Mouse (Mus musculus) neural tube, embryonic 12.5 days (tissue): Measurements from ENCODE around the gene Prrc2c. TPM values are rescaled to one million over a fixed set of nuclear protein-coding genes. Genes with fewer than 3 reads are reported as not detected.
A peak's percentile ranks its signal among the peaks of the same experiment; 100 is the strongest.
"Not testable (repeated sequence)": the region's sequence is repeated elsewhere in the genome, so short reads cannot be mapped to it uniquely, and the experiment has no call there.

Experiments used
- ATAC-seq: fragments of 200-750 bp; cut with Nextera tagmentation; 2 replicates; pipeline ENCODE4 v1.8.0; 2017; ENCODE audit warnings: low read depth, mild to moderate bottlenecking, moderate TSS enrichment, moderate library complexity; ENCODE audit not compliant: low FRiP score
- H3K27ac ChIP-seq: fragments of 300-500 bp; sonication (generic); 2 replicates; pipeline ENCODE4 v1.5.1; 2016
- H3K27me3 ChIP-seq: fragments of 300-500 bp; sonication (generic); replicated peaks from 2 replicates; pipeline ENCODE4 v1.6.1; 2016; ENCODE audit warnings: mild to moderate bottlenecking
- H3K36me3 ChIP-seq: fragments of 300-500 bp; sonication (generic); 2 replicates; pipeline ENCODE4 v1.6.1; 2016; ENCODE audit warnings: mild to moderate bottlenecking
- H3K4me1 ChIP-seq: fragments of 300-500 bp; sonication (generic); 2 replicates; pipeline ENCODE4 v1.6.1; 2016
- H3K4me2 ChIP-seq: fragments of 300-500 bp; sonication (generic); replicated peaks from 2 replicates; pipeline ENCODE4 v1.6.1; 2016; ENCODE audit warnings: mild to moderate bottlenecking
- H3K4me3 ChIP-seq: fragments of 300-500 bp; sonication (generic); 2 replicates; pipeline ENCODE4 v1.5.1; 2016
- H3K9ac ChIP-seq: fragments of 300-500 bp; sonication (generic); 2 replicates; pipeline ENCODE4 v1.6.1; 2016; ENCODE audit warnings: mild to moderate bottlenecking
- H3K9me3 ChIP-seq: fragments of 300-500 bp; sonication (generic); 2 replicates; pipeline ENCODE4 v1.6.1; 2016; ENCODE audit warnings: mild to moderate bottlenecking
- WGBS: fragments of 180-500 bp; shearing (Covaris S2); methylation state at CpG from one replicate; pipeline ENCODE4 v1.1.7; 2016; 5-methylcytosine and 5-hydroxymethylcytosine counted together
- polyA plus RNA-seq: library from polyadenylated mRNA; unstranded; fragments of >200 nt; fragmentation: Nextera tagmentation; extraction: Ambion mirVana; gene quantifications from 2 replicates; pipeline ENCODE4 v1.2.1, GENCODE M21; 2016

The Prrc2c gene
- polyA plus RNA-seq, 1 experiment from 2014 or later = 134 TPM

DNA sequence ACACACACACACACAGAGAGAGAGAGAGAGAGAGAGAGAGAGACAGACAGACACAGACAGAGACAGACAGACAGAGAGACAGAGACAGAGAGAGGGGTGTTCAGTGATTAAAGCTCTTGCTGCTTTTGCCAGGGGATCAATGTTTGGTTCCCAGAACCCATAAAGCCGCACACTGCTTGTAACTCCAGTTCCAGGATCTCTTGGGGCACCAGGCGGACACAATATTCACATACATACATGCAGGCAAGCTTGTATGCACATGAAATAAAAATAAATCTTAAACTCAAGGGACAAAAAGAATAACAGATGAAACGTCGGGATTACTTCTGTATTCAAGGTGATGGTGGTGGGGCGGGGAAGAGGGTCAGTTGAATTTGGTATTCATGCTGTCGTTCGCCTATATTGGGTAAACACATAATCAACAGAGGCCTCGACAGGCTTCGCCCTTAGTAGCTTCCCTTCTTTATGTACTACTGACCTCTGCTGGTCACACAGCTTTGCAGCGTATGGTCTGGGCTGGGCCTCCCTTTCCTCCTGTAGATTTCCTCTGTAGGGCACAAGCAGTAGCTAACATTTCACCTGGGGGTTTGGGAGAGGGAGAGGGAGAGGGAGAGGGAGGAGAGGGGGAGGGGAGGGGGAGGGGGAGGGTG, 75.4 kb downstream of the Prrc2c start:
- Histone ChIP-seq H3K27me3 (no peaks in the 10 kb centered on the region), H3K36me3 (peaks cover 10% of the 10 kb centered on the region; the same call in 1 of the 2 replicates), H3K9ac (0 out of 2 replicates have a peak overlapping the region, but pooled peaks have one; percentile 33), H3K4me3 (0 out of 2 replicates have a peak overlapping the region, but pooled peaks have one; percentile 21), H3K4me1 (peaks cover 11% of the 10 kb centered on the region), H3K9me3 (no peaks in the 10 kb centered on the region), H3K27ac (no peak overlapping the region), H3K4me2 (peak overlapping the region; percentile 57)
- ATAC-seq = peak; percentile 98
- WGBS = 17% methylated on average over 10 of the region's 10 CpGs

DNA sequence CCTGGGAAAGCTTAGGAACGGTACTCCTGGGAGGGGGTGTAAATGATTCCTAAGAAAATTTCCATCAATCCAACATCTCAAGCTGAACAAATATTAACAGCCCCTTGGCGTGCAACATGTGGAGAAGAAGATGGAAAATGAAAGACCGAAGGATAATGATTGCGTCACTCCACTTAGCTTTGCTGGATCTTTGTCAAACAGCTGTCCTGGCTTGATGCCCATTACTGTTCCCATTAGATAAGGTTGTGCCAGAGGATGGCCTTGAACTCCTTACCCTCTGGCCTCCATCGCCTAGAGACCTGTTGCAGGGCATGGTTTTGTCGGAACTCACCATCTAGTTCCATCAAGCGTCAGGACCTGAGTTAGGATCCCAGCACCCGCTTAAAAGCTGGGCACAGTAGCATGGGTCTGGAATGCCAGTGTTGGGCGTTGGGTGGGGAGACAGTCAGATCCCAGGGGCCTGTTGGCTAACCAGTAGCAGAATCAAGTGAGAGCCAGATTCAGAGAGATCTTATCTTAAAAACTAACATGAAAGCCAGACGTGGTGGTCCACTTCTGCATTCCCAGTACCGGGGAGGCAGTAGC, 80.0 kb downstream of the Prrc2c start:
- WGBS = 90% methylated on average over 11 of the region's 11 CpGs
- Histone ChIP-seq H3K9me3 (no peaks in the 10 kb centered on the region), H3K9ac (no peak overlapping the region)

DNA sequence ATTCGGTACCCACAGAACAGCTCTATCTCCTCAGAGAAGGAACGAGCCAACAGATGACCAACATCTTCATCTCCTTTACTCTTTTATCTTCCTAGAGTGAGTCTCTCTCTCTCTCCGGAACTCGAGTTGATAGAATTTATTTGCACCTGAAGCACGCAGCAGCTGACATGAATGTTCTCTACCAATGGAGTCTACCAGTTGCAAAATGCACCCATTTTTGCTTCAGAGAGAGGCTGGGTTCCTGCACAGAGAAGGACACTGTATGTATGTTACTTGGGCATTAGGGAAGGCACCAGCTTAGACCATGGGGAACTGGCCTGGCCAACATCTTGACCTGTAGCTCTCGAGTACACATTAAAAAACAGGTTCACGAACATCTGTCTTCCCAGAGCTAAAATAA, 82.2 kb downstream of the Prrc2c start, which contains the start of gene Myocos:
Myocos (minus strand) TSS at position 101 of the 400 bp plus-strand sequence.
- ATAC-seq = no peak
- Histone ChIP-seq H3K9ac (no peak within 1 kb of the TSS), H3K27me3 (no peaks in the 10 kb centered on the region), H3K4me2 (no peak within 1 kb of the TSS), H3K9me3 (no peaks in the 10 kb centered on the region), H3K4me3 (no peak within 1 kb of the TSS), H3K36me3 (no peaks in the 10 kb centered on the region), H3K4me1 (no peaks in the 10 kb centered on the region), H3K27ac (no peak within 1 kb of the TSS)
- WGBS = 88% methylated on average over 7 of the region's 7 CpGs

More for the DNA sequence above, 80.0 kb downstream of the Prrc2c start:
- no peak overlapping the region for H3K4me2 ChIP-seq
- peaks cover 6% of the 10 kb centered on the region; the same call in 1 of the 2 replicates for H3K4me1 ChIP-seq
- no peaks in the 10 kb centered on the region for H3K36me3 ChIP-seq
- no peak overlapping the region for H3K27ac ChIP-seq
- H3K27me3 ChIP-seq = no peaks in the 10 kb centered on the region
- no peak for ATAC-seq
- no peak overlapping the region for H3K4me3 ChIP-seq

DNA sequence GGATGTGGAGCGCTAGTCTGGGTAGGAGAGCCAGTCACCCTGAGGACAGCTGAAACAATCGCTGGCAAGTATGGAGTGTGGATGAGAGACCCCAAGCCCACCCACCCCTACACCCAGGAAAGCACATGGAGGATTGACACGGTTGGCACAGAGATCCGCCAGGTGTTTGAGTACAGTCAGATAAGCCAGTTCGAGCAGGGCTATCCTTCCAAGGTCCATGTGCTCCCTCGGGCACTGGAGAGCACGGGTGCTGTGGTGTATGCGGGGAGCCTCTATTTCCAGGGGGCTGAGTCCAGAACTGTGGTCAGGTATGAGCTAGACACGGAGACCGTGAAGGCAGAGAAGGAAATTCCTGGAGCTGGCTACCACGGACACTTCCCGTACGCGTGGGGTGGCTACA, 91.9 kb downstream of the Prrc2c start:
- Histone ChIP-seq H3K4me3 (no peak overlapping the region), H3K4me1 (no peaks in the 10 kb centered on the region), H3K9me3 (no peaks in the 10 kb centered on the region), H3K4me2 (no peak overlapping the region), H3K27me3 (no peaks in the 10 kb centered on the region), H3K9ac (no peak overlapping the region), H3K27ac (no peak overlapping the region), H3K36me3 (no peaks in the 10 kb centered on the region)
- ATAC-seq = no peak
- 95% methylated on average over 14 of the region's 14 CpGs for WGBS

DNA sequence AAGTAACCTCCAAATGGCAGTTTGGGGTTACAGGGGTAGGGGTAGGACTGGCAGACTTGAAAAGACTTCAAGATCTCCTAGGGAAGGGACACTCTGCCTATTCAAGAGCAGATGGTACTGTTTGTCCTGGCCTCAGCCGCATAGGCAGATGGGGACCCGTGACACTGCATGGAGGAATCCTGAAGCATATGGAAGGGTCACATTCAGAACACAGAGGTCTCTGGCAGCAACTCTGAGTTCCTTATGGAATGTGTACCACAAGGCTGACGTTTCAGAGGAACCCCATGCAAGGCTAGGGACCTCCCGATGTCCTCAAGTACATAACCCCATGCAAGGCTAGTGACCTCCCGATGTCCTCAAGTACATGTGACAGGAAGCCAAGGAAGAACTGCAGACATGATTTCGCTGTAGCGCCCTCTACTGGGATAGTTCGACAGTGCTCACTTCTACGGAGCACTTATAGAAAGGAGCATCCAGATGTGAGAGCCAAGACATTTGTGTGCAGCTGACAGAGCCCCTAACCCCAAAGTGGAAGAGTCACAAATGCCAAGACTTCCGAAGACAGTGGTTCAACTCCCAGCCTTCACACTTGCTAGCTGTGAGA, 94.2 kb downstream of the Prrc2c start:
- 81% methylated on average over 10 of the region's 10 CpGs for WGBS

DNA sequence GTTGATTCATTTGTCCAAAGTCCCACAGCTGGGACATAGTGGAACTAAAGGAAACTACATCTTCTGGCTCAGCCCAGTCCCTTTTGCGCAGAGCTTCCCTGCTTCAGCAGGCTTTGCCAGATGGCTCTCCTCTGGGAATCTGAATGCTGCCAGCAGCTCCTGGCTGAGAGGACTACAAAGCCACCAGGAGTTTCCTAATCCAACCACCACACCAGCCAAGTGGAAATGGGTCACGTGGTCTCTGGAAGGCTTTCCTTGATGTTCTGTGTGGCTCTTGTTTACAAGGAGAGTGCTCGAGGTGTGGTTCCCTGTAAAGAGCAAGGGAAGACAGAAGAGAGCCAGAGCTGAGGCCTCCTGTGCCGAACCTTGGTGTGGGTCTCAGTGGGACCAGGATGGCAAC, 96.6 kb downstream of the Prrc2c start:
- H3K9me3 ChIP-seq = no peaks in the 10 kb centered on the region
- no peaks in the 10 kb centered on the region for H3K4me1 ChIP-seq
- 65% methylated on average over 4 of the region's 4 CpGs for WGBS
- H3K27ac ChIP-seq = no peak overlapping the region
- no peaks in the 10 kb centered on the region for H3K27me3 ChIP-seq
- no peak overlapping the region for H3K4me2 ChIP-seq
- no peaks in the 10 kb centered on the region for H3K36me3 ChIP-seq
- no peak overlapping the region for H3K9ac ChIP-seq
- no peak overlapping the region for H3K4me3 ChIP-seq
- ATAC-seq = no peak

More for the DNA sequence above, 94.2 kb downstream of the Prrc2c start:
- H3K27me3 ChIP-seq = no peaks in the 10 kb centered on the region
- H3K27ac ChIP-seq = no peak overlapping the region
- H3K9ac ChIP-seq = no peak overlapping the region
- no peak overlapping the region for H3K4me3 ChIP-seq
- no peaks in the 10 kb centered on the region for H3K36me3 ChIP-seq
- ATAC-seq = no peak
- H3K9me3 ChIP-seq = no peaks in the 10 kb centered on the region
- no peaks in the 10 kb centered on the region for H3K4me1 ChIP-seq
- no peak overlapping the region for H3K4me2 ChIP-seq

DNA sequence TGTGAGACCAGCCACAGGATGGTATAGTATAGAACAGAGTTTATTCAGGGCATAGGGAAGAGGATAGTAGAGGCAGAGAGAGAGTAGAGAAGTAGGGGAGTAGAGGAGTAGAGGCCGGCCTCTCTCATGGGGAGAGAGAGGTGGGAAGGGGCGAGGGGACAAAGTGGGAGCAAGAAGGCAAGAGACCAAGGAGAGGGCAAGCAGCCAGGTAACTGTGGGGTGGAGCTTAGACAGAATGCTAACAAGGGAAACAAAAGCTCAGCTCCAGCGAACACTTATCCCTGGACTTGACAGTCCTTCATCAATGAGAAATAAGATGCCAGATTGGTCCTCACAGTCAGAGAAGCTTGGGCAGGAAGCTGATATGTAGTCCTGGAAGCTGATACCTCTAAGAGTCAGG, 97.8 kb downstream of the Prrc2c start:
- ATAC-seq = no peak
- Histone ChIP-seq H3K4me1 (no peaks in the 10 kb centered on the region), H3K4me2 (no peak overlapping the region), H3K9me3 (no peaks in the 10 kb centered on the region), H3K4me3 (no peak overlapping the region), H3K27me3 (no peaks in the 10 kb centered on the region), H3K27ac (no peak overlapping the region), H3K9ac (no peak overlapping the region), H3K36me3 (no peaks in the 10 kb centered on the region)
- WGBS = 81% methylated on average over 3 of the region's 3 CpGs

DNA sequence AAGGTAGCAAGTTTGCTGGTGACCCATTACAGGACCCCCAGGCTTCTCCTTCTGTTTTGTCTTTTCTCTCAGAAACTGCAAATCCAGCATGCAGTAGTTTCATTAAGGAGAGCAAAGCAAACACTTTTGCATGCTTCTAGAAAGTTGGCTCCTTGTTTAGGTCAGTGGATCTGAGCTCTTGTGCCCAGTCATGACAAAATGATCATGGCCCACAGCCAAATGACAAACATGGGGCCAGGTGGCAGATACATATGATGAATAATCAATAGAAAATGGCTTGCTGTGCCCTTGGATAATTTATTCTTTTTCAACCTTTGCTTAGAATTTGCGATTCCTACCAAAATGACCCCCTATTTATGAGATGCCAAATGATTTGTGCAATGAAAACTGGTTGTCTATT, 100.5 kb downstream of the Prrc2c start:
- Histone ChIP-seq H3K36me3 (no peaks in the 10 kb centered on the region), H3K4me2 (no peak overlapping the region), H3K27ac (no peak overlapping the region), H3K4me1 (no peaks in the 10 kb centered on the region), H3K9ac (no peak overlapping the region), H3K4me3 (no peak overlapping the region), H3K9me3 (no peaks in the 10 kb centered on the region), H3K27me3 (no peaks in the 10 kb centered on the region)
- 87% methylated on average over 1 of the region's 1 CpGs for WGBS
- ATAC-seq = no peak

DNA sequence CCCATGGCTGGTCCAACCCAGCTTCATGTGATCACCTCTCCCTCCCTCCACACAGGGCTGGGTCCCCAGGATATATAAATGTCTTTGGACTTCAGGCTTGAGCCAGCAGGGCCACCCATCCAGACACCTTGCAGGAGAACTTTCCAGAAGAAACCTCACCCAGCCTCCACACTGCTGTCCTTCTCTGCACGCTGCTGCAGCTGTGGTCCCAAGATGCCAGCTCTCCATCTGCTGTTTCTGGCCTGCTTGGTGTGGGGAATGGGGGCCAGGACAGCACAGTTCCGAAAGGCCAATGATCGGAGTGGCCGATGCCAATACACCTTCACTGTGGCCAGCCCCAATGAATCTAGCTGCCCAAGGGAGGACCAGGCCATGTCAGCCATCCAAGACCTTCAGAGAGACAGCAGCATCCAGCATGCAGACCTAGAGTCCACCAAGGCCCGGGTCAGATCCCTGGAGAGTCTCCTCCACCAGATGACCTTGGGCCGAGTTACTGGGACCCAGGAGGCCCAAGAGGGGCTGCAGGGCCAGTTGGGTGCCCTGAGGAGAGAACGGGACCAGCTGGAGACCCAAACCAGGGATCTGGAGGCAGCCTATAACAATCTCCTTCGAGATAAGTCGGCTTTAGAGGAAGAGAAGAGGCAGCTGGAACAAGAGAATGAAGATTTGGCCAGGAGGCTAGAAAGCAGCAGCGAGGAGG, 101.2 kb downstream of the Prrc2c start, which contains the start of gene Myoc:
Myoc (plus strand) TSS at position 105 of the 700 bp plus-strand sequence.
- Histone ChIP-seq H3K4me2 (no peak within 1 kb of the TSS), H3K9ac (no peak within 1 kb of the TSS), H3K4me3 (no peak within 1 kb of the TSS), H3K27me3 (no peaks in the 10 kb centered on the region), H3K4me1 (no peaks in the 10 kb centered on the region), H3K27ac (no peak within 1 kb of the TSS), H3K36me3 (no peaks in the 10 kb centered on the region), H3K9me3 (no peaks in the 10 kb centered on the region)
- WGBS = 86% methylated on average over 10 of the region's 10 CpGs
- ATAC-seq = no peak

DNA sequence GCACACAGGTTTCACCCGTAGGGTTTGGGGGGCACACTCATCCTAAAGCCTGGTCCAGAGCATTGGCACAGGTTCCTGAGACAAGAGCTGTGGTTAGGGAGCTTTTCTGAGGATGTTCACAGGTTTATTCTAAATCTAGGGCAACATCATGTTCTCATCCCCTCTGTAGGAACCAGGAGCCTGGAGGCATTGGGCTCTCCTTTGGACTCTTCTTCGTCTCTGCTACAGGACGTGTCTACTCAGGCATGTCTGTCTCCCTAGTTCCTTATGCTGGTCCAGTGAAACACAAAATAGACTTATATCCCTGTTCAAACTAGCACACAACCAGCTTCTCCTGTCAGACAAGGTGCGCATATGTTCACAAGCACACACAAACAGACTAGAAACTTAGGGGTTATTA, 101.8 kb downstream of the Prrc2c start:
- no peak overlapping the region for H3K27ac ChIP-seq
- no peak overlapping the region for H3K4me3 ChIP-seq
- 90% methylated on average over 4 of the region's 4 CpGs for WGBS
- H3K27me3 ChIP-seq = no peaks in the 10 kb centered on the region
- H3K4me1 ChIP-seq = no peaks in the 10 kb centered on the region
- no peaks in the 10 kb centered on the region for H3K36me3 ChIP-seq
- no peak for ATAC-seq
- no peak overlapping the region for H3K4me2 ChIP-seq
- no peaks in the 10 kb centered on the region for H3K9me3 ChIP-seq
- H3K9ac ChIP-seq = no peak overlapping the region

DNA sequence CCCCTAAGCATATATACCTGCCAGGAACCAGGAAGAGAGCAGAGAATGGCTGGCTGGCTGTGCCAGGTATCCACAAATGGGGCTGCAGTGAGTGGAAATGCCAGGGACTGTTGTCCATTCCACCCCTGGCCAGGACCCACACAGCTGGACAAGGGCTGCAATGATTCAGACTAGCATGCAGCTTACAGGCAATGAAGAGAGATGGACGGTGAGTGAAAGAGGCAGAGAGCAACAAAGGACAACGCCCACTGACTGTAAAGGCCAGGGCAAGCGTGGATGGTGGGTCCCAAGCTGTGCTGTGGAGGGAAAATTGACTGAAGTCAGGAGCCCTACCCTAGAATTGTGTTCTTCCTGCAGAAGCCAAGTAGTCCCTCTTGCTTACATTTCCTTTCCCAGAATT, 103.8 kb downstream of the Prrc2c start:
- WGBS = 64% methylated on average over 3 of the region's 3 CpGs
- no peak for ATAC-seq
- no peaks in the 10 kb centered on the region for H3K27me3 ChIP-seq
- H3K4me1 ChIP-seq = no peaks in the 10 kb centered on the region
- no peak overlapping the region for H3K4me3 ChIP-seq
- H3K36me3 ChIP-seq = no peaks in the 10 kb centered on the region
- no peak overlapping the region for H3K4me2 ChIP-seq
- H3K9me3 ChIP-seq = no peaks in the 10 kb centered on the region
- H3K27ac ChIP-seq = no peak overlapping the region
- H3K9ac ChIP-seq = no peak overlapping the region

DNA sequence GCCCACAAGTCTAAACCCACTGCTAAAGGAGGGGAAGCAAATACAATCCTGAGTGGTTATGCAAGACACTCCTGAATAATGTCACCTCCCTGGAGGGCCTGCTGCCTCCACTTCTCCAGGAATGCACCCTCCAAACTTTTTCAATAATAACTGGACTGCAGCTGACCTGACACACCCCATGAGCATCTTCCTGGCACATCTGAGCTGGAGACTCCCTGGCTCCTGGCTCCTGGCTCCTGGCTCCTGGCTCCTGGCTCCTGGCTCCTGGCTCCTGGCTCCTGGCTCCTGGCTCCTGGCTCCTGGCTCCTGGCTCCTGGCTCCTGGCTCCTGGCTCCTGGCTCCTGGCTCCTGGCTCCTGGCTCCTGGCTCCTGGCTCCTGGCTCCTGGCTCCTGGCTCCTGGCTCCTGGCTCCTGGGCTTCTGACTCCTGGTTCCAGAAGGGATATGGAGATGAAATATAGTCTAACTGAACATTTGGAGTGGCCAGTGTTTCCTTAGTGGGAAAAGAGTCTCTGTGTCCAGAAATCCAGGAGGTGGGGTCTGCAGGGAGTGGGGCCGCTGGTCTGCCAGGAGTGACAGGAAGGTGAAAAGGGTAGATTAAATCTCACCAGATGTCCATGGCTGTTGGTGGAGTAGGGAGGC, 104.9 kb downstream of the Prrc2c start:
- not testable (repeated sequence) for H3K9ac ChIP-seq, H3K27me3 ChIP-seq, H3K4me3 ChIP-seq, H3K4me2 ChIP-seq, H3K36me3 ChIP-seq, H3K27ac ChIP-seq, ATAC-seq, H3K4me1 ChIP-seq, H3K9me3 ChIP-seq
- WGBS = 59% methylated on average over 1 of the region's 1 CpGs
